Mouse (Mus musculus) kidney, postnatal 25 days (tissue): ENCODE results near the gene Cox7a2.

Source experiments
- DNase-seq, 2 experiments: peaks; one replicate each; pipeline ENCODE4 v3.0.0; 2021; ENCODE audit warnings: mixed read lengths in 2 of 2

Cox7a2 gene

GRCm38 (mm10) chr9:79759385-79760005 is at the start of gene Cox7a2:
TSS of gene Cox7a2 (minus strand) at chr9:79759878.
- peak; percentile 97 to 99 for DNase-seq

GRCm38 (mm10) chr9:79809411-79809810 is 49.7 kb upstream of the Cox7a2 start:
- DNase-seq, result no peak

GRCm38 (mm10) chr9:79807178-79807577 is 47.5 kb upstream of the Cox7a2 start:
- no peak for DNase-seq

GRCm38 (mm10) chr9:79806317-79807075 is 46.8 kb upstream of the Cox7a2 start:
- peak in 1 of 2 experiments; percentile 23 for DNase-seq

- DNase-seq, result peak in 1 of 2 experiments; percentile 59
These were observed 45.7 kb upstream of the Cox7a2 start for GRCm38 (mm10) chr9:79805426-79805825.

- DNase-seq, result peak; percentile 29 to 67
These were observed 36.9 kb upstream of the Cox7a2 start for GRCm38 (mm10) chr9:79796461-79797135.

GRCm38 (mm10) chr9:79795076-79795475 is 35.4 kb upstream of the Cox7a2 start:
- no peak for DNase-seq

GRCm38 (mm10) chr9:79792841-79793835 is 33.5 kb upstream of the Cox7a2 start, which contains the start of gene Tmem30a:
TSS of gene Tmem30a (minus strand) at chr9:79793507.
- DNase-seq, result peak; percentile 90 to 97

- no peak for DNase-seq
These were observed 26.1 kb upstream of the Cox7a2 start for GRCm38 (mm10) chr9:79785794-79786085.

GRCm38 (mm10) chr9:79784934-79785793 is 25.5 kb upstream of the Cox7a2 start:
- no peak for DNase-seq

- DNase-seq, result no peak
These were observed 24.8 kb upstream of the Cox7a2 start for GRCm38 (mm10) chr9:79784439-79784838.

- no peak for DNase-seq
These were observed 19.7 kb upstream of the Cox7a2 start for GRCm38 (mm10) chr9:79779354-79779753.

GRCm38 (mm10) chr9:79766991-79767545 is 7.4 kb upstream of the Cox7a2 start:
- peak; percentile 24 to 44 for DNase-seq

GRCm38 (mm10) chr9:79765329-79765728 is 5.7 kb upstream of the Cox7a2 start:
- no peak for DNase-seq

- no peak for DNase-seq
These were observed 2.8 kb upstream of the Cox7a2 start for GRCm38 (mm10) chr9:79762519-79762918.

- DNase-seq, result no peak
These were observed 398 bp upstream of the Cox7a2 start for GRCm38 (mm10) chr9:79760076-79760475.

GRCm38 (mm10) chr9:79755311-79755710 is 4.4 kb downstream of the Cox7a2 start:
- no peak for DNase-seq

GRCm38 (mm10) chr9:79751846-79752245 is 7.8 kb downstream of the Cox7a2 start:
- DNase-seq, result no peak

- no peak for DNase-seq
These were observed 9.0 kb downstream of the Cox7a2 start for GRCm38 (mm10) chr9:79750709-79751108.

- no peak for DNase-seq
These were observed 14.6 kb downstream of the Cox7a2 start for GRCm38 (mm10) chr9:79745036-79745435.

GRCm38 (mm10) chr9:79735608-79736007 is 24.1 kb downstream of the Cox7a2 start:
- DNase-seq, result no peak
